Mouse (Mus musculus) heart, embryonic 14.5 days (tissue): ENCODE measurements around the gene Nfkb2. TPM values are rescaled to one million over a fixed set of nuclear protein-coding genes. Genes with fewer than 3 reads are reported as not detected.
A peak's percentile ranks its signal among the peaks of the same experiment; 100 is the strongest.

Experiments
- ATAC-seq: fragments of 200-750 bp; cut with Nextera tagmentation; 2 replicates; pipeline ENCODE4 v1.8.0; 2017; ENCODE audit warnings: low read depth, moderate TSS enrichment; ENCODE audit not compliant: insufficient number of reproducible peaks, insufficient read depth, low FRiP score
- H3K27ac ChIP-seq, 2 experiments: fragments of 200-500 bp in 1 of 2; fragments of 300-500 bp in 1 of 2; sonication (generic) in 1 of 2; replicated peaks in 1 of 2; 2 replicates each; pipeline ENCODE4 v1.5.1; 2012 to 2014; ENCODE audit warnings: low read depth in 2 of 2, low read length in 2 of 2, control low read depth in 1 of 2, mild to moderate bottlenecking in 1 of 2, mixed read lengths in 1 of 2; ENCODE audit not compliant: control insufficient read depth in 1 of 2, insufficient read depth in 1 of 2
- H3K27me3 ChIP-seq: fragments of 300-500 bp; sonication (generic); 2 replicates; pipeline ENCODE4 v1.6.1; 2014; ENCODE audit warnings: mild to moderate bottlenecking, low read length, control low read depth; ENCODE audit not compliant: control insufficient read depth, insufficient read depth
- H3K36me3 ChIP-seq: fragments of 300-500 bp; sonication (generic); 2 replicates; pipeline ENCODE4 v1.6.1; 2014; ENCODE audit warnings: mild to moderate bottlenecking, control low read depth, low read length, mixed read lengths; ENCODE audit not compliant: control insufficient read depth, insufficient read depth
- H3K4me1 ChIP-seq, 2 experiments: fragments of 200-500 bp in 1 of 2; fragments of 300-500 bp in 1 of 2; sonication (generic) in 1 of 2; 2 replicates each; pipeline ENCODE4 v1.6.1; 2012 to 2014; ENCODE audit warnings: low read length in 2 of 2, control low read depth in 1 of 2, mixed read lengths in 1 of 2; ENCODE audit not compliant: control insufficient read depth in 2 of 2, insufficient read depth in 2 of 2
- H3K4me2 ChIP-seq: fragments of 300-500 bp; sonication (generic); 2 replicates; pipeline ENCODE4 v1.6.1; 2014; ENCODE audit warnings: mild to moderate bottlenecking, low read length
- H3K4me3 ChIP-seq, 2 experiments: fragments of 200-500 bp in 1 of 2; fragments of 300-500 bp in 1 of 2; sonication (generic) in 1 of 2; 2 replicates each; pipeline ENCODE4 v1.5.1; 2012 to 2014; ENCODE audit warnings: low read length in 2 of 2, mild to moderate bottlenecking in 2 of 2, control low read depth in 1 of 2, low read depth in 1 of 2, moderate library complexity in 1 of 2; ENCODE audit not compliant: control insufficient read depth in 1 of 2, insufficient read depth in 1 of 2
- H3K9ac ChIP-seq: fragments of 300-500 bp; sonication (generic); 2 replicates; pipeline ENCODE4 v1.6.1; 2014; ENCODE audit warnings: mild to moderate bottlenecking, low read length
- H3K9me3 ChIP-seq: fragments of 300-500 bp; sonication (generic); 2 replicates; pipeline ENCODE4 v1.6.1; 2016; ENCODE audit warnings: low read length, control low read depth; ENCODE audit not compliant: control insufficient read depth
- WGBS: fragments of 180-500 bp; shearing (Covaris S2); extraction: QIAGEN DNeasy Blood & Tissue Kit; methylation state at CpG from one replicate; pipeline ENCODE4 v1.1.7; 2014; 5-methylcytosine and 5-hydroxymethylcytosine counted together
- polyA plus RNA-seq: library from polyadenylated mRNA; unstranded; fragments of >200 nt; fragmentation: Nextera tagmentation; extraction: Ambion mirVana; gene quantifications from 2 replicates; pipeline ENCODE4 v1.2.1, GENCODE M21; 2014

Gene Nfkb2
- polyA plus RNA-seq, 1 experiment from 2014 or later = 7.4 TPM

- Histone ChIP-seq H3K27ac (no peak overlapping the region), H3K4me1 (peaks cover 8 to 19% of the 10 kb centered on the region in 2 experiments), H3K27me3 (peaks cover 65% of the 10 kb centered on the region), H3K4me3 (no peak overlapping the region), H3K36me3 (peaks cover 11% of the 10 kb centered on the region), H3K9ac (no peak overlapping the region), H3K4me2 (no peak overlapping the region), H3K9me3 (no peaks in the 10 kb centered on the region)
- whole genome bisulfite sequencing = 6% methylated on average over 28 of the region's 29 CpGs
- ATAC-seq = no peak
Measured at GRCm38 (mm10) chr19:46326019-46326755, 22.1 kb downstream of the Nfkb2 start.

GRCm38 (mm10) chr19:46326756-46327305 lies 22.7 kb downstream of the Nfkb2 start, which contains the start of gene Psd:
Gene Psd (minus strand): TSS chr19:46327156.
- no peaks in the 10 kb centered on the region for H3K9me3 ChIP-seq
- H3K4me3 ChIP-seq = peak within 1 kb of the TSS; percentile 64 to 73
- WGBS = 1% methylated on average over 35 of the region's 35 CpGs
- no peak for ATAC-seq
- peaks cover 8 to 19% of the 10 kb centered on the region in 2 experiments for H3K4me1 ChIP-seq
- peak within 1 kb of the TSS in 1 of 2 experiments; percentile 69; a peak in 2 of 4 replicates for H3K27ac ChIP-seq
- H3K9ac ChIP-seq = peak within 1 kb of the TSS; percentile 66
- H3K4me2 ChIP-seq = peak within 1 kb of the TSS; percentile 100
- H3K27me3 ChIP-seq = peaks cover 58% of the 10 kb centered on the region
- H3K36me3 ChIP-seq = peaks cover 17% of the 10 kb centered on the region

GRCm38 (mm10) chr19:46327531-46328064 lies 23.5 kb downstream of the Nfkb2 start:
- Histone ChIP-seq H3K4me2 (peak overlapping the region; percentile 100), H3K27me3 (peaks cover 51% of the 10 kb centered on the region), H3K4me1 (peaks cover 8 to 19% of the 10 kb centered on the region in 2 experiments), H3K36me3 (peaks cover 23% of the 10 kb centered on the region), H3K9me3 (no peaks in the 10 kb centered on the region), H3K9ac (no peak overlapping the region), H3K27ac (peak overlapping the region in 1 of 2 experiments; percentile 69; a peak in 1 of 4 replicates), H3K4me3 (peak overlapping the region; percentile 64 to 73)
- ATAC-seq = no peak
- WGBS = 27% methylated on average over 14 of the region's 14 CpGs

- Histone ChIP-seq H3K9ac (peak within 1 kb of the TSS; percentile 66), H3K36me3 (peaks cover 25% of the 10 kb centered on the region), H3K4me2 (peak within 1 kb of the TSS; percentile 100), H3K27me3 (peaks cover 43% of the 10 kb centered on the region), H3K4me1 (peaks cover 8 to 19% of the 10 kb centered on the region in 2 experiments), H3K27ac (peak within 1 kb of the TSS; percentile 69 to 81), H3K4me3 (peak within 1 kb of the TSS; percentile 64 to 73), H3K9me3 (no peaks in the 10 kb centered on the region)
- ATAC-seq = peak; percentile 86
- WGBS = under 1% methylated on average over 81 of the region's 81 CpGs
Measured at GRCm38 (mm10) chr19:46328081-46329030, 24.2 kb downstream of the Nfkb2 start, which contains the start of gene Fbxl15. Gene Fbxl15 (plus strand): TSS chr19:46328184.

- peak overlapping the region; percentile 66 for H3K9ac ChIP-seq
- H3K36me3 ChIP-seq = peaks cover 25% of the 10 kb centered on the region
- H3K4me2 ChIP-seq = peak overlapping the region; percentile 100
- peaks cover 35% of the 10 kb centered on the region for H3K27me3 ChIP-seq
- H3K4me3 ChIP-seq = peak overlapping the region; percentile 64 to 73
- H3K4me1 ChIP-seq = peaks cover 8 to 19% of the 10 kb centered on the region in 2 experiments
- no peak for ATAC-seq
- peak overlapping the region in 1 of 2 experiments; percentile 69; a peak in 2 of 4 replicates for H3K27ac ChIP-seq
- WGBS = 2% methylated on average over 54 of the region's 54 CpGs
- no peaks in the 10 kb centered on the region for H3K9me3 ChIP-seq
Measured at GRCm38 (mm10) chr19:46329031-46329641, 25.0 kb downstream of the Nfkb2 start.

GRCm38 (mm10) chr19:46329951-46330350 lies 25.8 kb downstream of the Nfkb2 start:
- WGBS = 6% methylated on average over 16 of the region's 16 CpGs
- H3K4me1 ChIP-seq = peaks cover 8 to 19% of the 10 kb centered on the region in 2 experiments
- peaks cover 27% of the 10 kb centered on the region for H3K27me3 ChIP-seq
- no peak overlapping the region for H3K4me3 ChIP-seq
- H3K27ac ChIP-seq = no peak overlapping the region
- H3K4me2 ChIP-seq = peak overlapping the region; percentile 100
- ATAC-seq = no peak
- H3K9me3 ChIP-seq = no peaks in the 10 kb centered on the region
- no peak overlapping the region for H3K9ac ChIP-seq
- peaks cover 25% of the 10 kb centered on the region for H3K36me3 ChIP-seq
